Mouse (Mus musculus) liver, embryonic 11.5 days (tissue): ENCODE measurements around the gene Chst11. TPM values are rescaled to one million over a fixed set of nuclear protein-coding genes. Genes with fewer than 3 reads are reported as not detected.

ENCODE experiments used
- ATAC-seq: fragments of 200-750 bp; cut with Nextera tagmentation; replicated peaks from 2 replicates; pipeline ENCODE4 v1.8.0; 2017; ENCODE audit warnings: moderate number of reproducible peaks, mild to moderate bottlenecking, moderate TSS enrichment, moderate library complexity; ENCODE audit not compliant: low FRiP score
- DNase-seq: peaks from one replicate; pipeline ENCODE4 v3.0.0-alpha.2; 2017; ENCODE audit warnings: low spot score
- H3K27ac ChIP-seq: fragments of 300-500 bp; sonication (generic); 2 replicates; pipeline ENCODE4 v1.5.1; 2014; ENCODE audit warnings: mild to moderate bottlenecking, low read depth, low read length, control low read depth
- H3K27me3 ChIP-seq: fragments of 300-500 bp; sonication (generic); replicated peaks from 2 replicates; pipeline ENCODE4 v1.6.1; 2014; ENCODE audit warnings: low read length, mixed read lengths; ENCODE audit not compliant: control insufficient read depth, insufficient read depth
- H3K36me3 ChIP-seq: fragments of 300-500 bp; sonication (generic); 2 replicates; pipeline ENCODE4 v1.6.1; 2014; ENCODE audit warnings: mild to moderate bottlenecking, low read length, moderate library complexity, mixed read lengths; ENCODE audit not compliant: control insufficient read depth, insufficient read depth
- H3K4me1 ChIP-seq: fragments of 300-500 bp; sonication (generic); replicated peaks from 2 replicates; pipeline ENCODE4 v1.6.1; 2014; ENCODE audit warnings: low read length, mixed read lengths; ENCODE audit not compliant: control insufficient read depth, insufficient read depth
- H3K4me2 ChIP-seq: fragments of 300-500 bp; sonication (generic); 2 replicates; pipeline ENCODE4 v1.6.1; 2014; ENCODE audit warnings: mild to moderate bottlenecking, control low read depth, moderate library complexity
- H3K4me3 ChIP-seq: fragments of 300-500 bp; sonication (generic); 2 replicates; pipeline ENCODE4 v1.5.1; 2014; ENCODE audit warnings: low read depth, low read length, control low read depth
- H3K9ac ChIP-seq: fragments of 300-500 bp; sonication (generic); 2 replicates; pipeline ENCODE4 v1.6.1; 2014; ENCODE audit warnings: low read depth, low read length, control low read depth
- H3K9me3 ChIP-seq: fragments of 300-500 bp; sonication (generic); 2 replicates; pipeline ENCODE4 v1.6.1; 2016; ENCODE audit warnings: low read length, inconsistent platforms, mixed read lengths; ENCODE audit not compliant: control insufficient read depth
- WGBS: fragments of 180-500 bp; shearing (Covaris S2); extraction: QIAGEN DNeasy Blood & Tissue Kit; methylation state at CpG from one replicate; pipeline ENCODE4 v1.1.7; 2014; 5-methylcytosine and 5-hydroxymethylcytosine counted together
- polyA plus RNA-seq: library from polyadenylated mRNA; unstranded; fragments of >200 nt; fragmentation: Nextera tagmentation; extraction: Ambion mirVana; gene quantifications from 2 replicates; pipeline ENCODE4 v1.2.1, GENCODE M21; 2014

The Chst11 gene
- polyA plus RNA-seq, 1 experiment from 2014 or later = 2.9 TPM

DNA sequence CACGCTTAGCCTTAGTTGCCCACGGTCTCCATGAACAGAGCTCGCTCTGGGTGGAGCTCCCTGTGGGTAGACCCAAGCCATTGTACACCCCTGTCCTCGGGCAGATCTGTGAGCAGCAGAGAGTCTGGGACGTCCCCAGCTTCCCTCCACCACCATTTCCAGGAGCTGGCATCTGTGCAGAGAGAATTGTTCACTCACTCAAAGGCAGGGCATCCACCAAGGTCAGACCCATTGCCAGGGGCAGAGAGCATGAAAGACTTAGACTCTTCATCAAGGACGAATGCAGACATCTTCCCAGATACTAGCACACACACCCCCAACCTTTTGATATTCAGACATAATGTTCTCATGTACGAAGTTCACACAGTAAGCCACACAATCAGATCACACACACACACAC lies 216.2 kb downstream of the Chst11 start:
- 73% methylated on average over 7 of the region's 7 CpGs for WGBS
- no peak overlapping the region for H3K4me2 ChIP-seq
- ATAC-seq (no peak), DNase-seq (no peak)
- no peaks in the 10 kb centered on the region for H3K27me3 ChIP-seq
- no peak overlapping the region for H3K4me3 ChIP-seq
- no peak overlapping the region for H3K27ac ChIP-seq
- H3K9ac ChIP-seq = no peak overlapping the region
- no peaks in the 10 kb centered on the region for H3K9me3 ChIP-seq
- H3K36me3 ChIP-seq = no peaks in the 10 kb centered on the region
- no peaks in the 10 kb centered on the region; the same call in 1 of the 2 replicates for H3K4me1 ChIP-seq

DNA sequence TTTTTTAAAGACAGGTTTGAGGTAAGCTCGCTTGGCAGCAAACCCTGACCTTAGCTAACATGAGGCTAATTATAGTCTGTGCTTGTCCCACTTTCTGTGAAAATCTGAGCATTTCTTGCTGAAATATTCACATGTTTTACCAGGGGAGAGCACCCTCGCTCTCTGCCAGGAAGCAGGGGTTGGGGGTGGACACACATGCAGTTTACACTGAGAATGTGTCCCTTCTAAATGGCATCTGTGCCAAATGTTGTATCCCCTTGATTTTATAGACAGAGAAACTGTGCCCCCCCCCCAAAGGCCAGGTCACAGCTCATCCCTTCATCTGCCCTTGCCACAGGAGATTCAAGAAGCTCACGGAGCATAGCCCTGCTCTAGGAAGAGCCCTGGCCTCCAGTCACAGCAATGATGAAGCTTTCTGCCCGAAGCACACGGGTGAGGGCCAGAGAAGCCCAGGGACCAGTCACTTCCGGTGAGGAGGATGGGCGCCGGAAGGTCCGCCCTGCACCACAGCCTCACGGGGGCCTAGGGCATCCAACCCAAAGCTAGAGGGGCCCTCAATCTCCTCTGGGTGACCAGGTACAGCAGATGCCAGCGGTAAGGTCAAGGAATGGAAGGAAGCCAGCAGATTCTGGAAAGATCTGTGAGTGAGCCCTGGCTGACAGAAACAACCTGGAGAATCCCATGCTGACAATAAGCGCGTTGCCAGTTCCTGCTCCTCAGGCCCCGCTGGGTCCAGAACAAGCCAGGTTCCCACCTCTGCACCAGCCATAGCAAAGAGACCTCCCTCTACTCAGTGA lies 217.8 kb downstream of the Chst11 start:
- WGBS = 80% methylated on average over 14 of the region's 14 CpGs
- no peak overlapping the region for H3K4me3 ChIP-seq
- no peaks in the 10 kb centered on the region for H3K9me3 ChIP-seq
- no peaks in the 10 kb centered on the region for H3K4me1 ChIP-seq
- no peak overlapping the region for H3K27ac ChIP-seq
- H3K36me3 ChIP-seq = no peaks in the 10 kb centered on the region
- no peak overlapping the region for H3K9ac ChIP-seq
- no peak overlapping the region for H3K4me2 ChIP-seq
- ATAC-seq = no peak
- H3K27me3 ChIP-seq = no peaks in the 10 kb centered on the region
- DNase-seq = no peak

DNA sequence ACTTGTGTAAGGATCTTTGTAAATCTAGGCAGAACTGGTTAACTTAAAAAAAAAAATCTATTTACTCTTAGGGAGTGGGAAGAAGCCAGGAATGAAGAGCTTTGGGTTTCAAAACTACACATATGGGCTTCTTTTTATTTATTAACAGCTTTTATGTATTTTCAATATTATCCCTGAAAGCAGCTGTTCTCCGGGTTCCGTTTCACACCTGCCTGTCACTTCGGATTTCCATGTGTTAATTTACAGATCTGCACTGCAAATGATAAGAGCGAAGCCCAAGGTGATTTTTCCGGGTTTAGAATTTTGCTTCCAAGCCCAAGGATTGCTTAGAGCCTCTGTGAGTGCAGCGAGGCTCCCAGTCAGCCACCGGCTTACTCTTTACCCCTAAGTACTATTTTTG lies 223.1 kb downstream of the Chst11 start:
- Histone ChIP-seq H3K9me3 (peaks cover 3% of the 10 kb centered on the region; the same call in 1 of the 2 replicates), H3K4me1 (no peaks in the 10 kb centered on the region), H3K36me3 (no peaks in the 10 kb centered on the region), H3K9ac (no peak overlapping the region), H3K27ac (no peak overlapping the region), H3K4me3 (no peak overlapping the region), H3K4me2 (no peak overlapping the region), H3K27me3 (no peaks in the 10 kb centered on the region)
- no peak for DNase-seq
- no peak for ATAC-seq
- WGBS = 79% methylated on average over 7 of the region's 7 CpGs

DNA sequence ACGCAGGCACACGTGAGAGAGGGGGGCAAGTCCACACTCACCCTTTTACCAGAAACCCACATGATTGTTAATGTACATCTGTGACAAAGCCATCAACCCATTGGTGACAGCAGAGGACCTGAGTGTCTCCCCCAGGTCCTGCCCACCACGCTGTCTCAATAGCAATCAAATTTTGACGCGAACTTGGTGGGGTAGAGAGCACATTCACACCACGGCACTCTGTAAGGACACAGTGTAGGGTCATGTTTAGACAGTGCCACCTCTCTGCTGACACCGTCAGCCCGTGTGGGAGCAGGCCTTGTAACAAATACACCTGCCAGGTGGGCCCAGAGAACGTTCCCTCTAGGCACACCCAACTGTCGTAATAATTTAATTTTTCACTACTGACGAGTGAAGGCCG lies 224.1 kb downstream of the Chst11 start:
- ATAC-seq (no peak), DNase-seq (no peak)
- no peak overlapping the region for H3K9ac ChIP-seq
- no peaks in the 10 kb centered on the region for H3K27me3 ChIP-seq
- no peak overlapping the region for H3K27ac ChIP-seq
- H3K4me3 ChIP-seq = no peak overlapping the region
- H3K4me1 ChIP-seq = no peaks in the 10 kb centered on the region
- H3K4me2 ChIP-seq = no peak overlapping the region
- peaks cover 3% of the 10 kb centered on the region; the same call in 1 of the 2 replicates for H3K9me3 ChIP-seq
- no peaks in the 10 kb centered on the region for H3K36me3 ChIP-seq
- WGBS = 83% methylated on average over 12 of the region's 12 CpGs

DNA sequence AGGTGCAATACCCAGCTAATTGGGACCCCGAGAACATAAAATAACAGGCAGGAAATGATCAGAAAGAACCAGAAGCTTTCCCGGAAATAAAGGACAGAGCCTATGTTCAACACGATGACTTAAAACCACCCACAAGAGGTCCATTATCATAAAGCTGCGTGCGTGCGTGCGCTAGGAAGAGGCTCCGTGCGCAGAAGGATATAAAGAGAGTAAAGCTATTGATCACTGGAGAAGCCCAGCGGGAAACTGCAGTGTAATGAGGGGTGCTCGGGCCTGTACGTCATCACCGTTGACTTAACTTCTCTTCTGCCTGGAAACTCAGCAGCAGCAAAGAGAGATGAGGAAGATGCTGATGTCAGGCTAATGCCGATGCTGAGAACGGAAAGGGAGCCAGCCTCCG lies 224.8 kb downstream of the Chst11 start:
- 77% methylated on average over 16 of the region's 16 CpGs for WGBS
- H3K36me3 ChIP-seq = no peaks in the 10 kb centered on the region
- no peak overlapping the region for H3K27ac ChIP-seq
- H3K27me3 ChIP-seq = no peaks in the 10 kb centered on the region
- peaks cover 3% of the 10 kb centered on the region; the same call in 1 of the 2 replicates for H3K9me3 ChIP-seq
- H3K4me2 ChIP-seq = no peak overlapping the region
- no peaks in the 10 kb centered on the region for H3K4me1 ChIP-seq
- H3K4me3 ChIP-seq = no peak overlapping the region
- DNase-seq = no peak
- H3K9ac ChIP-seq = no peak overlapping the region
- ATAC-seq = no peak

DNA sequence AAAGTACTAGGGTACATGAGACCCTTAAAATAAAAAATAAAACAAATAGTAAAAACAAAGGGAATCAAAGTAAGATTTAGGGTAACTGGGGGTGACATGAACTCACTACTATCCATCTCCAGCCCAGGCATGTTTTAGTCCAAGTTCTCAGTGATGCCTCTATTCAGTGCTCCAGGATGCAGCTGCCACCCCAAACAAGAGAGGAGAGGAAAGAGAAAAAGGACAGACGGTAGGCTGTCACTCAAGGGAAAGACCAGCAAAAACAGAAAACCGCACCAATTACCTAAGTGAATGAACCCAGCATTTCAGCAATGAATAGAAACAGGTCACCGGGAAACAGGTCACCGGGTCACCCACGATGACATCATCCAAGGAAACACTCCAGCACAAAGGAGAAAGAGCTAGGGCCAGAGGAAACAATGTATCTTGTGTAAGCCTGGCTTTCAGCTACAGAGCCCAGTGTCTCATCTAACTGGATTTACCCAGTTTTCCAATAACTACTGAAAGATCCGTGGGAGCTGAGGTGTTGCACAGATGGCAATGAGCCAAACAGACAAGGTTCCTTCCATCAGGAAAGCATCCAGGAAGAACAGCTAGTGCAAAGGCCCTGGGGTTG lies 225.8 kb downstream of the Chst11 start:
- no peak for DNase-seq
- Histone ChIP-seq H3K9ac (no peak overlapping the region), H3K4me2 (no peak overlapping the region), H3K9me3 (peaks cover 3% of the 10 kb centered on the region; the same call in 1 of the 2 replicates), H3K4me3 (no peak overlapping the region), H3K4me1 (no peaks in the 10 kb centered on the region), H3K27me3 (no peaks in the 10 kb centered on the region), H3K27ac (no peak overlapping the region), H3K36me3 (no peaks in the 10 kb centered on the region)
- WGBS = 58% methylated on average over 6 of the region's 6 CpGs
- ATAC-seq = no peak

DNA sequence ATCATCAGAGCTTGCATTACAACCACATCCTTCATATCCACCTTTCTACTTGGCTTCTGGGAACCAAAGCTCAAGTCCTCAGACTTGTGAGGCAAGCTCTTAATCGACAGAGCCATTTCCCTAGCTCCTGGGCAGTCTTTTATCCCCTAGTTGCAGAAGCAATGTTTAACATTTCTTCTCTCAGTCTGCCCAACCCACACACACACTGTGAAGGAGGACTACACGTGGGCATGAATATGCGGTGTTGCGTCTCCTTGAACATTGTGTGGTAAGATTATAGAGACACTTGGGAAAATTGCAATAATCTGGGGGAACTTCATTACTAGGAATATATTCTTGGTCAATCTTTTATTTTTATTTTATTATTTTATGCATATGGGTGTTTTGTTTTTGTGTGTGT lies 227.3 kb downstream of the Chst11 start:
- Histone ChIP-seq H3K4me1 (no peaks in the 10 kb centered on the region), H3K4me2 (no peak overlapping the region), H3K27me3 (no peaks in the 10 kb centered on the region), H3K9me3 (peaks cover 3% of the 10 kb centered on the region; the same call in 1 of the 2 replicates), H3K36me3 (no peaks in the 10 kb centered on the region), H3K9ac (no peak overlapping the region), H3K27ac (no peak overlapping the region), H3K4me3 (no peak overlapping the region)
- WGBS = 91% methylated on average over 4 of the region's 4 CpGs
- no peak for DNase-seq
- ATAC-seq = no peak

DNA sequence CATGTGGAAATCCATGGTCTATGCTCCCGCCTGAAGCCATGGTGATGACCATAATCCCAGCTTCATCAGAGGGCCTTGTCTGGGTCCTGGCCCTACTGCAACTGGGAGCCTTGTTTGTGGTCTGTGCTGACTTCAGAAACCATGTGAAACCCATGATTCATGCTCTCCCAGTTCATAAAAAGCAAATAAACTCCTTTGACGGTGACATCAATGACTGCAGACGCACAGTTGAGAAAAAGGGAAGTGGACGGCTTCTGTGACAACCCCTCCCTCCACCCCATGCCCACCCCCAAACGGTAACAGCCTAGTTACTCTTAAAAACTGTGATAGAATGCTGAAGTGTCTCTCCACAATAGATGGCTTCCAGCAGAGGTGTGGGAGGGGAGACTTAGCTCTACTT lies 230.3 kb downstream of the Chst11 start:
- Histone ChIP-seq H3K27ac (no peak overlapping the region), H3K4me1 (no peaks in the 10 kb centered on the region), H3K4me2 (no peak overlapping the region), H3K36me3 (no peaks in the 10 kb centered on the region), H3K4me3 (no peak overlapping the region), H3K9me3 (peaks cover 3% of the 10 kb centered on the region; the same call in 1 of the 2 replicates), H3K9ac (no peak overlapping the region), H3K27me3 (no peaks in the 10 kb centered on the region)
- WGBS = 55% methylated on average over 5 of the region's 5 CpGs
- DNase-seq = no peak
- no peak for ATAC-seq

DNA sequence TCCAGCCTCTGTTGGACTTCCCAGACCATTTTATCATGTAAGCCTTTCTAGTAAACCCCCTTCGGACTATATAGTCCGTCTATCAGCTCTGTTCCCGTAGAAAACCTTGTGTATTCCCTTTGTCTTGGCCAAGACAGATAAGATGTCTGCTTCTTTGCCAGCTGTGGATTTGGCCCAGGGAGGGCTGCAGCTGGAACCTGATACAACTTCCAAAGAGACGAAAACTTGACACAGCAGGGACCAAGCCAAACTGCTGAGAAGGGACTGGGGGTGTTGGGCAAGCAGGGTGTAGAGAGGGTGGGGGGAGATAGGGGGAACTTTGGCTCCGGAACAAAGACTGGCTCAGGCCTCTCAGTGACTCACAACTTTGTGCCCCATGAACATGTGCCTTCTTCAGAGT lies 232.0 kb downstream of the Chst11 start:
- Histone ChIP-seq H3K4me1 (no peaks in the 10 kb centered on the region), H3K4me3 (no peak overlapping the region), H3K27me3 (no peaks in the 10 kb centered on the region), H3K27ac (no peak overlapping the region), H3K4me2 (no peak overlapping the region), H3K9ac (no peak overlapping the region), H3K9me3 (peaks cover 3% of the 10 kb centered on the region; the same call in 1 of the 2 replicates), H3K36me3 (no peaks in the 10 kb centered on the region)
- DNase-seq (no peak), ATAC-seq (no peak)
- WGBS = 46% methylated on average over 5 of the region's 5 CpGs
